Mouse (Mus musculus) layer of hippocampus, adult 11-12 months (tissue): ENCODE data around the gene Paqr9.
A peak's percentile ranks its signal among the peaks of the same experiment; 100 is the strongest.
"Not testable (repeated sequence)": the region's sequence is repeated elsewhere in the genome, so short reads cannot be mapped to it uniquely, and the experiment has no call there.

Source experiments
- DNase-seq: peaks from one replicate; pipeline ENCODE4 v3.0.0; 2022; ENCODE audit warnings: low spot score

Paqr9 gene

DNA sequence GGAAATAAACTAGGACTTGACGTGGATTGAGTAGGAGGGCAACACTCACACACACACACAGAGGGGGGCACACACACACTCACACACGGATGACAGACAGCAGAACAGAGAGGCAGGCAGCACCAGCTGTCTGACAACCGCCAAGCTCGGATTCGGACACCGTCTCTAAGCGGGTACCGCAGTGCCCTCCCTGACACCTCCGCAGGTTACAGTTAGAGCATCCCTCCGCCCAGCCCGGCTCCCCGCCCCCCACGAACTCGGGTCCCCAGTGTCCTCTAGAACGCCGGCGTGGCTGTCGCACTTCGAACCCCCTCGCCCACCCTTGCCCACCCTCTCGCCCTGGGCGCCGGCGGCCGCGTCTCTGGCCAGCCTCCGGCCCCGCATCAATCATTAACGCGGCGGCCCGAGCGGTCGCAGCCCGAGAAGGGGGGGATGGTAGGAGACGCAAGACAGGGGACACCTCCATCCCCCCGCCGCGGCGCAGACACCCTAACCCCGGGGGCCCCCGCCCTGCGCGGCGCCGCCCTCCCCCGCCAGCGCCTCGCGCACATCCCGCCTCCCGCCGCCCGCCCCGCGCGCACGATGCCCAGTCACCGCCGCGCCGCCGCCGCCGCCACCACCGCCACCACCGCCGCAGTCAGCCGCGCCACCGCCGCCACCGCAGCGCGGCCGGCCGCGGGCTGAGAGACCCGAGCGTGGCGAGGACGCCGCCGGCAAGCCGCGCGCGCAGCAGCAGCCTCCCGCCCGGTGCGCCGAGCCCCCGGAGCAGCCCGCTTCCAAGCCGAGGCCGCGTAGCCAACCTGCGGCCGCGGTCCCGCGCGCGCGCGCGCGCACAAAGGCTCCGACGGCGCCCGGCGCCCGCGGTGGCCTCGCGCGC, at the start of gene Paqr9:
TSS of gene Paqr9 (plus strand) at position 599 of the 877 bp plus-strand sequence.
- DNase-seq, result peak; percentile 48

DNA sequence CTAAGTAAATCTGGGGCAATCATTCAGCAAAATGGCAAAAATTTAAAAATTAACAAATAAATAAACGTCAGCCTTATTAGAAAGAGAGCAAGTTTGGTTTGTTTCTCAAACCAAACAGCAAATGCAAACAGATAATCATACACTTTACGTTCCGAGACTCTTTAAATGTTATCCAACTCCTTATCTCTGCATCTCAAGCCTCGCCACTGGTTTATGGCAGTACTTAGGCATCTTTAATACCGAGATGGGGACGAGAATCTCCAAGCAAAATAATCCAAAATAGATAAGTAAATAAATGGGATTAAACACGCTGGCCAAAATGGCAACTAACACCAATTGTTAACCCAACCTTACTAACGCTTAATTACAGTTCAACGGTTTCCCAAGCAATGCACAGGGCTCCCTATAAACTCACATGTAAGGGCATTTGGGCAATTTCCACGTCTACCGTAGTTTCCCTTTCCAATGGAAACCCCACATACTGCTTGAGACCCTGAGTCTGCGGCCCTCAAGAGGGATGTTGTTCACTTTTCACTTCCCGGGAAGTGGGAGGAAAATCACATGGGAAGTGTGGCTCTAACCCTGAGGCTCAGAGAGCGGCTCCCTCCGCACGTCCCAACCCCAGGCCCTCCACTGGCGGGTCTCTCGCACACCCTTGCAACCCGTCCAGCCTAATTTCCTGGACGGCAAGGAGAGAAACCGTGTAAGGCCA, 48.6 kb upstream of the Paqr9 start:
- no peak for DNase-seq

DNA sequence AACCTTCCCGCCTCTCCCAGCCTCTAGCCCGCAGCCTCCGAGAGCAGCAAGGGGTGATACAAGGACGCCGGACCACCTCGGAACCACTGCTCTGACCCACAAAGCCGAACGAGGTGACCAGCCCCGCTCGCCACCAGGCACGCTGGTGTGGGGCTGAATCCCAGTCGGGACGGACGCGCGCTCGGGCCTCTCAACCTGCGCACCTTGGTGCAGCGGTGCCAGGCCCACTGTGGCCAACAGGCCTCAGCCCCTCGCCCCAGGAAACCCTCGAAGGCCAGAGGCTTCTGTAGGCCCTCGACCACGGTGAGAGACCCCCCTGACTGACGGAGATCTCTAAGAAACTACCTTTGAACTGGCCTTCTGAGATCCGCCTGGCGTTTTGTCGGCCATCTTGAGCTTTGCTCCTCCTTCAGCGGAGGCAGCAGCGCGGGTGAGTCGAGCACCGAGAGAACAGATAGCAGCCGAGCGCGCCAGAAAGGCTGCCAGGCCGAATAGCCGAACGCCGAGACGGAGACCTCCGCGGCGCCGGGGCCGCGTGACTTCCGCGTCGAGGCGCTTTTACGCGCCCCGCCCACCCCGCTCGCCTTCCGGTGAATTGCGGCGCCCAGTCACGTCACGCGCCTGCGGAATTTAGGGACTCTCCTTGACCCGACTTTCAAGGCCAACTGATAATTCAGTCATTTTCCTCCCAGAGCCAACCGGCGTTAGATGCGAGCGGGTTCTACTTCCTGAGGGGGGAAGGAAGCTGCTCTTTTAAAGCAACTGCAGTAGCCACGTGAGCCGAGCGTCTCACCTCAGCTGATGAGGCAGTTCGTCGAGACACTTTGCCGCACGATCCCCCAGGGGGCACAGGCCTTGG, 47.8 kb upstream of the Paqr9 start, which contains the start of gene U2surp:
TSS of gene U2surp (minus strand) at position 525 of the 859 bp plus-strand sequence.
- DNase-seq, result peak; percentile 97

DNA sequence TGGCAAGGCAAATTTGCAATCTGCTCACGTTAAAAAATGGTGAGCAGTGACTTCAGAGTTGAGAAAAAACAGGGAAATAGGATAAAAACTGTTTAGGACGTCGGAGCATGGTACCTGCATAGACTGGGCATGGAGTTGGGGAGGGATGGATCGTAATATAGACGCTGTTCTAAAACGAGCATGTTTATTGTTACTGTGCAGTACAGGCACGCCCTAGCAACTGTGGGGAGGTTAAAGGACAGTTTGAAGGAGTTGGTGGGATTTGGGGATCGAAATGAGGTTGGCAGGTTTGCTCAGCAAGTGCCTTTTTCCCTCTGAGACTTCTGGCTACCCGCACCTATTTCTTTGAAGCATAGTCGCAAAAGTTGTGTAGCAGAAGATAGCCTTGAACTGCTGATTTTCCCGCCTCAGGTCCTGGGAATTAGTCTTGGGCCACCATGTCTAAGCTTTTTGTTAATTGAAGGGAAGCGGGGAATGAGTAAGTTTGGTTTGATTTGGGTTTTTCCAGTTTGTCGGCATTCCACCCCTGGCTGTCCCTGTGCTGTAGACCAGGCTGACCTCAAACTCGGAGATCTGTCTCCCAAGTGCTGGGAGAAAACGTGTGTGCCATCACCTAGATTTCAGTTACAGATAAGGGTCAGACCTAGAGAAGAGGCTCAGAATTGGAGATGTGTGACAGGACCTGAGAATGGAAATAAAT, 47.0 kb upstream of the Paqr9 start:
- no peak for DNase-seq

DNA sequence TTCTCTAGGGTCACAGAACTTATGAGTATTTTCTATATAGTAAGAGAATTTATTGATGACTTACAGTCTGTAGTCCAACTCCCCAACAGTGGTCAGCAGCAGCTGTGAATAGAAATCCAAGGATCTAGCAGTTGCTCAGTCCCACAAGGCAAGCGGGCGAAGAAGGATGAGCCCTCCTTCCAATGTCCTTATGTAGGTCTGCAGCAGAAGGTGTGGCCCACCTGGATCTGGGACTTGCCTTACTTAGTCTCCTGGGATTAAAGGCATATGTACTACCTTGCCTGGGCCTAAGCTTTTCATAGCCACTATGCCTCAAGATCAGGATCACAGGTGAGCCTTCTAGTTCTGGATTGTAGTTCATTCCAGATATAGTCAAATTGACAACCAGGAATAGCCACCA, 45.7 kb upstream of the Paqr9 start:
- DNase-seq, result no peak

DNA sequence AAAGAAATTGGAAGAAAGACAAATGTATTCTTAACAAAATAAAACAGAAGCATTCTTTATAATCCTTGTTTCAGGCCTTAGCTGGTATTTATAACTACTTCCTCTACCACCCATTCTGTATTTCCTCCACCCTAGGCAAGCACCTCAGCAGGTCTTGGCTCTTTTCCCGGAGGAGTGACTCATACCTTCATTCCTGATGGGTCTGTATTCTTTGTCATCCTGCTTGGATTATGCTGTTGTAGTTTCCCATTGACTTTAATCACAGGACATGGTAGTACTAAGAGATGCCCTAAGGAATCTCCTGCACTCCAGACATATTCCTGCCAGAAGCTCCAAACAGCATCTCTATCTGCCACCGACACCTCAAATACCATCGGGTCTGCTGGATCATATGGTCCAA, 45.1 kb upstream of the Paqr9 start:
- not testable (repeated sequence) for DNase-seq

DNA sequence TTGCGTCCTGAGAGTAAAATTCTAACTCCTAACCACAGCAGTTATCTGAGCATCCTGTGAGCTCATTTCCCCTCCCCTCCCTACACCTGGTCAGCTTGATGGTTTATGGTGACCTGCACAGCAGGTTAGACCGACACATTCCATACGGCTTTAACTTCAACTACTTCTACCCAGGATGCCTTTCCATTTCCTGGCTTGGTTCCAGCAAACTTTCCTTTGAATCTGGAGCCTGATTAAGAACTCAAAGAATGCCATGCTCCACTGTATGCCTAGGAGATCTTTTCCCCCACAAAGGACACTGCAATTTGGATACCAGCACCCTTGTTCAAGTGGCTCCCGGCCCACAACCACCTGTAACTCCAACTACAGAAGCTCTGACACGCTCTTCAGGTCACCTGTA, 38.9 kb upstream of the Paqr9 start:
- no peak for DNase-seq

DNA sequence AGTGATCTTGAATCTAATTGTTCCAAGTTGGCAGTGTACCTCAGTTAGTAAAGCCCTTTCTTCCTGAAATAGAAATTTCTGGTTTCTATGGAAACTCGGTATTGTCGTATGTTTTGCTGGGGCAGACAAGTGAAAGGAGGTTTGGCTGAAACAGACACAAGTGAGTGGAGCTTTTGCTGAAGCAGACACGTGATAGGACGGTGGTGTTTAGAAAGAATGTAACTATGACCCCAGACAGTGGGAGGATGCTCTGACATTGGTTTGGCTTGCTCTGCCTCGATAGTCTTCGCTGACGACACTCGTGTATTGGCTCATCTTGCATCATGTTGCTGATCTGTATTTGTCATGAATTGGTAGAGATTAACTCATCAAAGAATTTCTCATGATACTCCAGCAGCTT, 38.4 kb upstream of the Paqr9 start:
- no peak for DNase-seq

DNA sequence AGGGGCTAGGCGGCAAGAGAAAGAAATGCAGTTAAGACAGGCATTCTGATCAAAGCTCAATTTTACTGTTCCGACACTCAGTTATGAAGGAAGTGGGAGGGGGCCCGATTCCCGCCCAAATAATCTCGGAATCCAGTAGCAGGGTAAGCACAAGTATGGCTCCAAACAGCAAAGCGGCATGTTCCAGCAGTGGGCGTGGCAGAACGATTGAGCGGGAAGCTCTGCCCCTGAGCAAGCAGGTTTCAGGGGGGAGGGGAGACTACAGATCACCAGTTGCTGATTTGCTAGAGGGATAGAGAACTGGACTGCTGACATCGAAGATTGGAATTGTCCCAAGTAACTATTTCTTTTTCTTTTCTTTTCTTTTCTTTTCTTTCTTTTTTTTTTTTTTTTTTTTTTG, 37.9 kb upstream of the Paqr9 start:
- no peak for DNase-seq

DNA sequence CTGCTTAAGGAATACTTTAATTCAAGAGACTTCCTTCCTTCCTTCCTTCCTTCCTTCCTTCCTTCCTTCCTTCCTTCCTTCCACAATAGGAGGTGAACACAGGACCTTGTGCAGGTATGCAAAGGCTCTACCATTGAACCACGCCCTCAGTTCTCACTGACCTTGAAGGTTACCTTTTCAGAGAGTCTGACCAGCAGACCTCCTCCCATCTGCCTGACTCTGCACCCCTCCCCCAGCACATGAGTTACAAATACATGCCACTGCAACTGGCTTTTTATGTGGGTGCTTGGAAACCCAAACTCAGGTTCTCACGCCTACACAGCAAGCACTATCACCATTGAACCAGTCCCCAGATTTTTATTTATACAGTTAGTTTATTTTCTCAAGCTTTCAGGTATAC, 36.9 kb upstream of the Paqr9 start:
- no peak for DNase-seq

DNA sequence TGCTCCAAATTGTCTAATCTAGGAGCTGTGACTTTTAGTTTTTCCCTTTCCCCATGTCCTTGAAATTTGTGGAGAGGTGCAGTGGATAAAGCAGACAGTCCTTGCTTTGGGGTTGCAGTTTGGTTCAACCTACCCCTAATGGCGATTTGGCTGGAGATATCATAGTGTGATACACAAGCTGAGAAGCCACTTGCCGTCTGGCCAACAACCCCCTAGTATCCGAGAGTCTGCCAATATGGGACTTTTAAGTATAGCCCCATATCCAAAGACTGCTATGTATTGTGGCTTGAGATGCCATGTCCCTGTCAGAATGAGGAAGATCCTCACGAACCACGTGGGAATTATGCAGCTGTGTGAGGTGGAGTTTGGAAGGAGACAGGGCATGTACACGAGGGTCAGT, 34.1 kb upstream of the Paqr9 start:
- DNase-seq, result no peak

DNA sequence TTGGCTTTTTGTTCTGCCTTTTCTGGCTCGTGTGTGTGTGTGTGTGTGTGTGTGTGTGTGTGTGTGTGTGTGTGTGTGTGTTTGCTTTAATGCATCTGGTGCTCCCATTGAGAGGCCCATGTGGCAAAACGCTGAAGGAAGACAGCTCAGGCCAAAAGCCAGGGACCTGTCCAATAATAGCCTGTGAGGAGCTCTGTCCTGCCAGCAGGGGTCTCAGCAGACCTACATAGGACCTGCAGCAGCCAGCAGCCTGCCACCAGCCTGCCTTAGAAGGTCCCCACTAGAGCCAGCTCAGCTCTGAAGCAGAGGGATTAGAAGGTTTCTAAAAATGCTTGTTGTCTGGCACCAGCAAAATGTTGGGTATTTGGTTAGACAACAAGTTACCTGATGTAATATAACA, 33.5 kb upstream of the Paqr9 start:
- no peak for DNase-seq

DNA sequence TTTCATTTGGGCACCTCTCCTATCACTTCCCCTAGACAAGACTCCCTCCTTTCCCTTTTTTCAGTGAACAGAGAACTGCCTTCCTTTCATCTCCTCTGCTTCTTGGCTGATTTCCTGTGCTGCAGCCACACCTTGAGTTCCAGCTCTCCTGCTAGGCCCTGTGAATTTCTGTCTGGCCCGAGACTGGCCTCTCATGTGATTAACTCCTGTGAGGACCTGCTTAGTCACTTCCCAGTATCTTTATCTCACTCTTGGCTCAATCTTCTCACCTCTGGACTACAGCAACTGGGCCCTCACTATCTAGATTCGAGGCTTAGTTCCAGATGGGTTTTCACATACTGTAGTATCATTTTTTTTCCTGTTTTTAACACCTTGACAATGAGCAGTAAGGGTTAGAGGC, 31.8 kb upstream of the Paqr9 start:
- no peak for DNase-seq

DNA sequence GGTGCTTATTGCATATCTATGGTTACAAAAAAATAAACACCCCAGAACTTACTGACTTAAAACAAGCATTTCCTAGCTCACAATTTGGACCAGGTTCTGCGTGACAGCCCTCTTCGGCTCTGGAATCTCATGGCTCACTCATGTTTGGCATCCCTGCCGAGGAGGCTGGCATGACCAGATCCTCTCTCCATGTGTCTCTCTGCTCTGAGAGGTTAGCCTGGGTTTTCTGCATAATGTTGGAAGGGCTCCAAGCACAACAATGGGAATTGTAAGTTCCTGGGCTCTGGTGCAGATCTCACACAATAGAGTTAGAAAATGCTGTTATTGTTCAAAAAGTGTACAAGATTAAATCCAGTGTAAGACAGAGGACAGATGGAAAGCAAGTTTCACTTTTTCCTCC, 28.3 kb upstream of the Paqr9 start:
- DNase-seq, result peak; percentile 47

DNA sequence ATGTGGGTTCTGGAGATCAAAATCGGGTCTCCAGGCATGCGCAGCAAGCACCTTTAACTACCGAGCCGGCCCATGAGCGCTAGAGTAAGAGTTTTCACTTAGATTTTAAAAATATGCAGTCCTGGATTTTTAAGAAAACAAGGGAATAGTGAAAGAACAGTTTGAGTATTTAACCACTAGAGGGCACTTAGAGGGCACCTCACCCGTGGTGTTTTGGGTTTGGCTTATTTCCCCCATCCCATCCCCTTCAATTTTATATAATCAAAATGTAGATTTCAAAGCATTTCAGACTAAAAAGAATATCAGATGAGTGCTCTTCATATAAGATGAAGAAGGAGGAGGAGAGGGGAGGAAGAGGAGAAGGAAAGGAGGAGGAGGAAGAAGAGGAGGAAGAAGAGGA, 25.6 kb upstream of the Paqr9 start:
- no peak for DNase-seq

DNA sequence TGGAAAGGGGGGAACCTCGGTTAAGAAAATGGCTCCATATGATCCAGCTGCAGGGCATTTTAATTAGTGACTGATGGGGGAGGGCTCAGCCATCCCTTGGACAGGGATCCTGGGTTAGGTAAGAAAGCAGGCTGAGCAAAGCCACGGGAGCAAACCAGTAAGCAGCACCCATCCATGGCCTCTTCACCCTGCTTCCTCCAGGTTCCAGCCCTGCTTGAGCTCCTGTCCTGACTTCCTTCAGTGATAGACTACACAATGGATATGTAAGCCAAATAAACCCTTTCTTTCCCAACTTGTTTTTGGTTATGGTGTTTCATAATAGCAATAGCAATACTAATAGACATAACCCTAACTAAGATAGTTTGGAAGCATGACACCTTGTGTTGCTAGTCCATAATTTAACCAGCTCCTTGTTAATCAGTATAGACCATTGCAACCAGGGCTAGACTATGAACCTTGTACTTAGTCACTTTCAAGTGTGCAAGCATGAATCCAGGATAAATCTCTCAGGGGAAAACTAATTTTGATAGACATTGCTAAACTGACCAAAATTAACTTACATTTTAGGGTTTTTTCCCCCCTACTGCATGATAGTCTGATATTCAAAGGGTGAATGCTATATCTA, 20.2 kb upstream of the Paqr9 start:
- DNase-seq, result no peak

DNA sequence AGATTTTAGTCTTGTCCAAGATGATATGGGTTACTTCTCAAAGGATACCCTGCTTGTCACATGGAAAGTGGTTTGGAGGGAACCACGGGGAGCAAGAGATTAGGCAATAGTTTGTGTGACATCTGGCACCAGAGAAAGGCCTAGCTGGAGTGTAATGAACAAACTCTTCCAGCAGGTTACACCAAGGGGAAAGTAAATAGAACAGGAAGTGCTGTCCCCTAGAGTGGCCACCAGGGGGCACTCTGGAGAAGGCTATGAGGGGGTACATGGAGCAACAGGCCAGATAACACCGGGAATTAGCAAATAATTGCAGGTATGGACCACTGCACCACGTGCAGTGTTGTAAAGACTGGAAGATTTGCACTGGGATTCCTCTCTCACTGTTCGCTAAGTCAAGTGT, 19.0 kb upstream of the Paqr9 start:
- DNase-seq, result peak; percentile 45

DNA sequence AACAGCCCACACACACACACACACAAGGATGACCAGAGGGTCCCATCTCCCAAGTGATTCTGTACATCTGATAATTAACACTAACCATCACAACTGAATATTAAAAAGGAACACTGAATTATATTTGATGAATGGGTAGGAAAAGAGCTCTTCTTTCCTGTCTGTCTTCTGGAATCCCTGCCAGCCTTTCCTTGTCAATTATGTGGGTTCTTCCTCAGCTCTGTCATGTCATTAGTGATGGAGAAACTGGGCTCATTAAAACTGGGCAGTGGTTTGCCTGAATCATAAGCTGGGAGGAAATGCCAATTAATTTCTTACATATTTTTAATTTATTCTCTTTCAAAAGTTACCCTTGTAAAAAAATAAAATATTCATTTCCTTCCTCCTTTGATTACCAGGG, 18.2 kb upstream of the Paqr9 start:
- DNase-seq, result no peak

DNA sequence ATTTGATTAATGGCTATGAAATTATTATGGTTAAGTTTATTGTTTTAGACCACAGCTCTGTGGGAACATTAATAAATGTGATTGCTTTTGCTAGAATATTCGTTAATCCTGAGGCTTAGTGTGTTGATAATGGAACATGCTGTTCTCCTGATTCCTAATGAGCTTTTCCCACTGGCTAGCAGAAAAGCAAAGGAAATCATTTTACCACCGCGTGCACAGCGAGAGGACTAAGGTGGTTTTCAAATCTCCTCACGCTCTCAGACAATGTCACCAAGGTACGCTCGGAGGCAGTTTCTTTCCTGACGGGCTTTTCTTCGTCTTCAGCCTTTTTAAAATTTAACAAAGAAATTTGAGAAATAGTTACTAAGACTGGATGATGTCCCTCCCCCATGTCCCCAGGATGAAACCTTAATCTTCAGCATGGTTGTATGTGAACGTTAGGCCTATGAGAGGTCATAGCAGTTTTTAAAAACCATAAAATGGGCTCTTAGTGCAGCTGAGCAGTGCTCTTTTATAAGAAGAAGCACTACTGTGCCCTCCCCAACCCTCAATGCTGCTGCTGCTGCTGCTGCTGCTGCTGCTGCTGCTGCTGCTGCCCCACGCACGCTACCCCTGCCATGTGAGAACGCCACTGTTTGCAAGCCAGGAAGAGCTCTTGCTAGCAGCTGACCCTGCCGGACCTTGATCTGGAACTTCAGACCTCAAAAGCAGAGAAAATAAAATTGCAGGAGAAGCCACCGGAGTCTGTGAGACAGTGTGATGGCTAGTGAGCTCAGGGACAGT, 17.6 kb upstream of the Paqr9 start:
- no peak for DNase-seq

DNA sequence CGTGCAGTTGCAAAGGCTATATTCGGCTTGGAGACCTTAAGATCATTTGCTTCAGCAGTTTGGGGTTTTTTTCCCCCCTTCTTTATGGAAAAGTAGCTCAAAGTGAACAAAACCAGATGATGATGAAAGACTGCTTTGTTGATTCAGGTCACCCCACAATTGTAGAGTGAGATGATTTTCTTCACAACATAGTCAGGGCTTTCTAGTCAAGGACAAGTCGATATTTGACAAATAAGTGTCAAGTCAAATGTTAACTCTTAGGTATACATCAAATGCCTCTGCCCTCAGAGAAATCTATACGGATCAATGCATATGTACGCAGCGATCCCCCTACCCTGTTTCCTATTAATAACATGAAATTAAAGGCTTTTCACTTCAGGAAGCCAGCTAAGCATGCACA, 17.0 kb upstream of the Paqr9 start:
- DNase-seq, result no peak

DNA sequence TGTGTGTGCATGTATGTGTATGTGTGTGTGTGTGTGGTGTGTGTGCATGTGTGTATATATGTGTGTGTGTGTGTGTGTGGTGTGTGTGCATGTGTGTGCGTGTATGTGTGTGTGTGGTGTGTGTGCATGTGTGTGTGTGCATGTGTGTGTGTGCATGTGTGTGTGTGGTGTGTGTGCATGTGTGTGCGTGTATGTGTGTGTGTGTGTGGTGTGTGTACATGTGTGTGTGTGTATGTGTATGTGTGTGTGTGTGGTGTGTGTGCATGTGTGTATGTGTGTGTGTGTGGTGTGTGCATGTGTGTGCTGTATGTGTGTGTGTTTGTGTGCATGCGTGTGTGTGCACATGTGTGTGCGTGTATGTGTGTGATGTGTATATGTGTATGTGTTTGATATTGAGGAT, 14.9 kb upstream of the Paqr9 start:
- DNase-seq, result no peak
